Mouse (Mus musculus) spleen, adult 2 months (tissue): Measurements from ENCODE around the gene Ssbp4.

Source experiments
- CTCF ChIP-seq: fragments of 200-500 bp; IDR thresholded peaks from 2 replicates; pipeline ENCODE4 v1.5.1; 2011; ENCODE audit warnings: mild to moderate bottlenecking, inconsistent platforms; ENCODE audit not compliant: insufficient read depth, insufficient read length, insufficient replicate concordance; ENCODE audit errors: extremely low read depth
- POLR2A ChIP-seq: fragments of 200-500 bp; IDR thresholded peaks from 2 replicates; pipeline ENCODE4 v1.6.1; 2011; ENCODE audit warnings: low read depth, low read length, inconsistent platforms

- TF ChIP-seq CTCF: no peak
- TF ChIP-seq POLR2A: no peak
Measured at GRCm38 (mm10) chr8:70584606-70585257, 23.9 kb downstream of the Ssbp4 start.
